Mouse (Mus musculus) bone marrow, adult 2 months (tissue): ENCODE data around the gene Smim24.

Experiments used
- CTCF ChIP-seq: fragments of 200-500 bp; IDR thresholded peaks from 2 replicates; pipeline ENCODE4 v1.5.1; 2011; ENCODE audit warnings: low read length, control low read depth; ENCODE audit not compliant: control insufficient read depth, insufficient read depth
- POLR2A ChIP-seq: fragments of 200-500 bp; IDR thresholded peaks from 2 replicates; pipeline ENCODE4 v1.6.1; 2011; ENCODE audit warnings: low read depth, mild to moderate bottlenecking, control low read depth, low read length, borderline replicate concordance; ENCODE audit not compliant: control insufficient read depth

DNA sequence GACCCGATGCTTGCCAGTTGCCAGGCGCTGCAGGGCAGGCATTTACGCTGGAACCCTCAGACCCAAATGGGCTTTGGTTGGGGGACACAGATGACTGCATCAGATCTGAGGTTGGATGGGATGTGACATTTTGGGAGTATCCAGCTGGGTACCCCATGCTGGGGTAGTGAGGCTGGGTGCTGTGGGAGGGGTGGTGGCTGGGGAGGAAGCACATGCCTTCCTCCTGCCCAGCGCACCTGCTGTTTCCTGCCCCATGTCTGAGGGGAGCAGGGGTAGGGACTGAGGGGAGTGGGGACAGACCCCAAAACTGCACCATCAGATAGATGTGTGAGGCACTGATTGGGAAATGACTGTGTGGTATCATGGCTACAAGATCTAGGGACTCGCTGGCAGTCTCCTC is 3.9 kb downstream of the Smim24 start:
- TF ChIP-seq CTCF: no peak
- TF ChIP-seq POLR2A: no peak
